Mouse (Mus musculus) stomach, postnatal 0 days (tissue): ENCODE data around the gene Vpreb1.

ENCODE experiments used
- CTCF ChIP-seq: IDR thresholded peaks from 2 replicates; pipeline ENCODE4 v1.5.1; 2016; ENCODE audit warnings: antibody characterized with exemption, low read depth, mild to moderate bottlenecking, moderate library complexity
- EP300 ChIP-seq: optimal IDR thresholded peaks from 2 replicates; pipeline ENCODE3; 2016; ENCODE audit warnings: antibody characterized with exemption

DNA sequence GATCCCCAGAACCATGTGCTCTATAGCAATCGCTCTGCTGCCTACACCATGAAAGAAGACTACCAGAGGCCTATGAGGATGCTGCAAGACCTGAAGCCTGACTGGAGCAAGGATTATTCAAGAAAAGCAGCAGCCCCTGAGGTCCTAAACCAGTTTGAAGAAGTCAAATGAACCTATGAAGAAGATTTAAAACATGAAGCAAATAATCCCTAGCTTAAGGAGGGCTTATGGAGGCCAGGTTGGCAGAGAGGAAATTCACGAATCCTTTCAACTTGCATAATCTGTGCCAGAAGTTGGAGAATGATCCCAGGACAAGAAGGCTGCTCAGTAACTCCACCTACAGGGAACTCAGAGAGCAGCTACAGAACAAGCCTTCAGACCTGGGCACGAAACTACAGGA lies 18.2 kb downstream of the Vpreb1 start:
- no peak; the same call in 1 of the 2 replicates for TF ChIP-seq CTCF
- no peak for TF ChIP-seq EP300
